Mouse (Mus musculus) inflammation-experienced regulatory T-cells, adult 6 months (primary cell): Measurements from ENCODE around the gene Svop. TPM values are rescaled to one million over a fixed set of nuclear protein-coding genes. Genes with fewer than 3 reads are reported as not detected.

Experiments used
- ATAC-seq: one replicate; pipeline ENCODE4 v1.8.0; 2017
- polyA plus RNA-seq, 3 experiments: library from polyadenylated mRNA; unstranded; fragments of 100-300 nt; shearing (Covaris generic); gene quantifications; one replicate each; pipeline ENCODE4 v1.2.1; 2017

The Svop gene
- polyA plus RNA-seq, 3 experiments from 2014 or later, result not detected

DNA sequence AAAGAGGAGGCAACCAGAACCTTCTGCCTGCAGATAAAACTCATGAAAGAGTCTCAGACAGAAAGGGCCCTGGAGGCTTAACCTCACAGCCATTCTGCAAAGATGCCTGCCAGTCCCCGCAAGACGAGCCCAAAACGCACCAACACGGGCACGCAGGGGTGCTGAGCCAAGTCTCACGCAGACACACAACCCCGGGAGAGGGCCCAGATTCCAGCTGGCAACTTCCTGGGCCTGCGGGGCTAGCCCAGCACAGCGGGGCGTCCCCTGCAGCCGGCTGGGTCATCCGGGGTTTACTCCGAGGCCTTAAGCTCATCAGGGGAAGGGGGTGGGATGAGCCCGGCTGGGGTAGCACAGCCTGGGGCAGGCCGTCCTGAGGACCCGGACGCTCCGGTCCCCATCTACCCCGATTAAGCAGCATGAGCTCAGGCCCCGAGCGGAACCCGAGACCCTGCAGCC, 98.3 kb downstream of the Svop start:
- peak; percentile 30 for ATAC-seq

DNA sequence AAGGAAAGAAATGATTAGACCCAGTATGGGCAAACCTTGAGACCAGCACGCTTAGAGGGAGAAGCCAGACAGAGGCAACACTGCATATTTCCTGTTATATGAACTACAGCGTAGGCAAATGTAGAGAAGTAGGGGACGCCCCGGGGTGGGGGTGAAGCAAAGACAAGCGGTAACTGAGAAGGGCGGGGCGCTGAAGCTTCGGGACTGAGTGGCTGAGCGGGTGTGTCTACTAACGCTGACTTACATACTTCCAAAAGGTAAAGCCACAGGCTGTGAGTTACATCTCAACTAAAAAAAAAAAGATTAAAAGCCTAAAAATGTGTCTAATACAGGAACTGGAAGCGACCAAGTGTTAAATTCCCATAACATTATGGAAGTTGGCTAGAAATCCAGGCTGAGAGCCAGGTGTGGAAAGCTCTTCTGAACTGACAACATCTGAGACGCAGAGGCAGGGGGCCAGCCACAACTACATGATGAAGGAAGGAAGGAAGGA, 99.0 kb downstream of the Svop start:
- peak; percentile 98 for ATAC-seq

DNA sequence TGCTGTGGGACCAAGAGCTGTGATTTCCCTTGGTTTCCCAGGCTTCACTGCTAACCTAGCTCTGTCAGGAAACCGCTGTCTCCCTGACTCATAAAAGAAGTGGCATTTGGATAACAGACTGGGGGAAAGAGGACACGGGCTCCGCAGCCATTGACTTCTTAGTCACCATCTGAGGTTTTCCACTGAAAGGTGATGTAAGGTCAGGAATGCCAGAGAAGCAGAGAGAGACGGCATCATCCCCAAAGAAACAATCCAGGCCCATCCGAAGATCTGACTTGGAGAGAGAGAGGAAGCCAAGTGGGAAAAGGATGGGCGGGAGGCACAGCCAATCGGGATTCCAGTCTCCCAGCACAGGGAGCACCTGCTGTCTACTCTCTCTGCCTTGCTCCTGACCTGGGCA, 100.2 kb downstream of the Svop start:
- ATAC-seq, result no peak

DNA sequence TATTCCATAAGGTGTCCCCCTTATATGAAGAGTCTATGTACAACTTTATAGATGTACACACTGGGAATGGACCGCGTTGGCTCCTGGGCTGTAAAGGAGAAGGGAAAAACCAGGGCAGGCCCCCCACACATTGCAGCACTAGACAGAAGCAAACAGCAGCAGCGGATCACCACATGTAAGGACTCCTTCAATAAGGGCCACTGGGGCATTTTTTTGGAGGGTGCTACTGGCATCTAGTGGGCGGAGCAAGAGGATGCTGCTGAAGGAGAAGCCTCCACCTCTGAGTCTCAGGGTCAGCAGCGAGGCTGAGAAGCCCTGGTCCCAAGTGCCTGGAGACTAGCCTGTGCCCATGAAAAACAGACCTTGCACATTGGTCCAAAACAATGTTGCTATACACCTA, 100.8 kb downstream of the Svop start:
- ATAC-seq, result no peak

DNA sequence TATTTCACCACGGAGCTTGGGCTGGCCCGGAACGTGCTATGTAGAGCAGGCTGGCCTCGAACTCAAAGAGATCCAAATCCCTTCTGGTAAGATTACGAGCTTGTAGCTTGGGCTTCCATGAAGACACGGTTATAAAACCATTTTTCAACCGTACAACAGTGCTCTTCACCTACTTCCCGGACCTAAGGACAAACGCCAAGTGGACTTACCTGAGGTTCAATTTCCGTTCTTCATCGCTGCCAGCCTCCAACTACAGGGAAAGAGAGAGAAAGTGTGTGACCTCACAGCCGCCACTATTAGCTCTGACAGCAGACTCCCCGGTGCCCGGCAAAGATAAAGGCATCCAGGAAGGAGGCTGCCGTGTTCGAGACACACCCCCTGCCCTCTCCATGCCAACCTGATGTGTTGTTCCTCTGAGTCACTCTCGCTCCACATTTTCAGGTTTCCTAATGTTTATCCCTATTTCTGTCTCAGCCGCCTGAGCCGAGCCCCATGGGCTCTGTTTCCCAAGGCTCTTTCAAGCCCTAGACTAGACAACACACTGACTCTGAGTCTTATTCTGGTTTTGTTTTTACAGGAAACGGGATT, 101.8 kb downstream of the Svop start:
- no peak for ATAC-seq

DNA sequence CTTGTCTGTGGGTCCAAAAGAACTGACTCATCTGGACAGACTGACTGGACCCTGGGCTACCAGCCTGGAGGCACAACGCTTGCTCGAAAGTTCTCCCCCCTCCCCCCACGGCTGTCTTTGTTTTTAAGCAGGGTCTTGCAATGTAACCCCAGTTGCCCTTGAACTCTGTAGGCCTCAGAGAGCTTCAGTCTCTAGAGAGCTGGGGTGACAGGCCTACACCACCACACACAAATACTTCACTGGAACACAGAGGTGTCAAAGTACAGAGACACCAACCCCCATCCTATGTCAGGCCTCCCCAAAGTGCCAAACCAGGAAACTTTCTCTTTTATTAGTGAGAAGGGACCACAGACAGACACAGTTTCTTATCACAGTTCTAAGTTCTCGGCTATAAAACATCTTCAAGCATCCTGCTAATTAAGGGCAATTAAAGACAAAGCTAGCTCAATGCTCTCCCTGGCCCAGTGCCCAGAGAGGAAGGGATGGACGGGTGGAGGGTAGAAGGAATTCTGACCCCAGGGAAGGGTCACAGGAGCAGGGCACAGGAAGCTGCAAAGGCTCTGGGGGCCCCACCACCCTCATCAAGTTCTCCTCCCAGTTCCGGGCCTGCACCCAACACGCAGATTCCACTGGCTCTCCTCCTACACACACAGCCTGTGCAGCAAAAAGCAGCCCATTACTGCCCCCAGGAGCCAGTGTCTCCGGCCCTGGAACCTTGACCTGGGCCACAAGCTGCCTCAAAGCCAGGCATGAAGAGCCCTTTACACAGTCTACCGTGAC, 105.0 kb downstream of the Svop start:
- ATAC-seq, result no peak

DNA sequence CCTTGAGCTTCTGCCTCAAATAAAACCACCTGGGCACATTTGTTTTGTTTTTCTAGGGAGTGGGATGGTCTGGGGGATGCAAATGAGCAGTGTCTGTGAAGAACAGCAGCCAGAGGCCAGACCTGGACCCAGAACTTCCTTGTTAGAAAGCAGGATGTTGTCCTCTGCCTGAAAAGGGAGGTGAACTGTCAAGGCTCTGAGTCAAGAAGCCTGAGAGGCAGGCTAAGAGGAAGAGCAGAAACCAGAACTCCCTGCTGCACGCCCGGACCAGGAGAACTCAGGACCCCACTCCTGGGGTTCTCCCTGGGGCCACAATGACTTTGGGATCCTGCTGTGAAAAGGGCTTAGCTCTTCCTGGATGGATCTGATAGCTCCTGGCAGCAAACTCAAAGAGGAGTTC, 105.6 kb downstream of the Svop start:
- ATAC-seq, result peak; percentile 43

DNA sequence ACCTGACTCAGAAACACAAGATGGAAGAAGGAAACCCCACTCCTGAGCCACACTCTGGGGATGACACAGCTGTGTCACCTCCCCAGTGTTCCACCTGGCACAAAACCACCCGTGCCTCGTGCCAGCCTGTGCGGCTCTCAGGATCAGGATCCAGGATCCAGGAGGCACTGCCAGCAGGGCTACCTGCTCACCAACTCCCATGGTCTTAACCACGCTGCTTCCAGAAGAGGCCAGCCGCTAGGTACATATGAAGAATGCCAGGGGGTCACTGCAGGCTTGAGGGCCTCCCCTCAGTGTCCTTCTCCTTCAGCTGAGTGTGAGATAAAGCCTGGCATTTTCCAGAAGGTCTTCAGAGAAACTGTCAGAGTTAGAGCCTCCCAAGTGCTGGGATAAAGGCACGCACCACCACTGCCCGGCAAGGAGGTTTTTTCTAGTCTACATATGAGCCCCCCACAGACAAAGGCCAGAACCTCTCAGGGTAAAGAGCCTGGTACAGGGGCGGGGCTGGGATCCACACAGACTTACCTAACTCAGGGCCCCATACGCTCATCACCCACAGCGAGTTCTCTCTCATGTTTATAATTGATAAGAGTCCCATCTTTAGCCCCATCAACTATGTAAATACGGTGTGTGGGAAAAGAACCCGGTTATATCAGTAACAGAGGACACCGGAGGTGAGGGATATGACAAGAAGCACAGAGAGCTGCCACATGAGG, 107.2 kb downstream of the Svop start:
- no peak for ATAC-seq

DNA sequence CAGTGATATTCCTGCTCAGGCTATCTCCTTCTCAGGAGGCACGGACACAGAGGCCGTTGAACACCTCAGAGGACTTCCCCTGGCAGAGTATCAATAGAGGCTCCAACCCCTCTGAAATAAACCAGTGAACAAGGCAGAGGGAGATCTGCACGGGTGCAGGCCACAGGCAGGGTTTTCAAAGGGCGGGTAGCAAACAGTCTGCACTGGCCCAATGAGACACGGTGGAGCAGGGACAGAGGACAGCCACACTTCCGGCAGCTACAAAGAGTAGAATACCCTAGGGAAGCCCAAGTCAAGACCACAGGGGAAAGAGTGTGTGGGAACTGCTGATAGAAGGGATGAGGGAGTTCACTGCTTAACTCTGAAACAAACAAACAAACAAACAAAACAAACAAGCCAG, 107.8 kb downstream of the Svop start:
- ATAC-seq, result no peak

DNA sequence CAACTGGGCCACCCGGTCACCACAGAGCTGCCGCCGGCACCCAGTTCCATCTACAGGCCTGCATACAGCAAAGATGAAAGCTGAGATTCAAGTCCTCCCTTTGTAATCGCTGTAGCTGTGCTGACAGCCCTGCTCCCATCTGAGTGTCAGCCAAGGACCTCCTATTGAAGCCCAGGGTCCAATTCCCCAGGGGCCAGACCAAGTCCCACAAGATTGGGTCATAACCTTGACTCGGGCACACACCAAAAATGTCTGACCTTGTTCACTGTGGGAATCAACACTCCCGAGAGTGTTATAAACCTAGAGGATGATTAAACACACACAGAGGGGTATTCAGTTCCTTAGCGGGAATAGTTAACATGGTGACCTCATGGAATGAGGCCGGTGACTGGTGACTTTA, 109.5 kb downstream of the Svop start:
- ATAC-seq, result no peak

DNA sequence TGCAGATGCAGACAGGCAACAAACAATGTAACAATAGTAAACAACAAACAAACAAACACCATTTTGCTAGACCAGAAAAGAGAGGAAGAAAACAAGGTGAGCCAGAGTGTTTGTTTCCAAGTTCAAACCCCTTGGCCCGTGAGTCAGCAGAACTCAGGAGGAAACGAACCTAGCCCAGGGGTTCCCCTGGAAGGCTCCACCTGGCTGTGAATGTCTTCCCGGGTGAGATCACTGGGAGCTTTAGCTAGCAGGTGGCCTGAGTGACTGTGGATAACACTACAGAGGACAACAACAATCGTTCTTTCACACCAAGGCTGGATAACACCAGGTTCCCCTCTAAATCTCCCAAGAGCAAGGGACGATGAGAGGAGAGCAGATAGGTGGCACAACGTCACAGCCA, 110.2 kb downstream of the Svop start:
- no peak for ATAC-seq

DNA sequence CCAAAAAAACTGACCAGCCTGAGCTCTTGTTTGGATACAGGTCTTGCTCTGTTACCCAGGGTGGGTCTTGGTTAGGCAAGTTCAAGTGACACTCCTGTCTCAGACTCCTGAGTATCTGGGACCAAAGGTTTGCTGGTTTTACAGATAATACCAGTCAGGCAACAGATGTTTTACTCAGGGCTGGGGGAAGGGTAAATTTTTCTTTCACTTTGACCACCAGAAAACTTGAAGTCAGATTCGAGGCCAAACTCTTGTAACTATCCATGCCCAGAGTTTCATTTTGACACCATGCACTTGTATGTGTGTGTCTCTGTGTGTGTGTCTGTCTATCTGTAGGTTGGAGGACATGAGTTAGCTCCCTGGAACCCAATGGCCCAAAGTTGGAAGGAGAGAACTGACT, 110.9 kb downstream of the Svop start:
- ATAC-seq, result no peak

DNA sequence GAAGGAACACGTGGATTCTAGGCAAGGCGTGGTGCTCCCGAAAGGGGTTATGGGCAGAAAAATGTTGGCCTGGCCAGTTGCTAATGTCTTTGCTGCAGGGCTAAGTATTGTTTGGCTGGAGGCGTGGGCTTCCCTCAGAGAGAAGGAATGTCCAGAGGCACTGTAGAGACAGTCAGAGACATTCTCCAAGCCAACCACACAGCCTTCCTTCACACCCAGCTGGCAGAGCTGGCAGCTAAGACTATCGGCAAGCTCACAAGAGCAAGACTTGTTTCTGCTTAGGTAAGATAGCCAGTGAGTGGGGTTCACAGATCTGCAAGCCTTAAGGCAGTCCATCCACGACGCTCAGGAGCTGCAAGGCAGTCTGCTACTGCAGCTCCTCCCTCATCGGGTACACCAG, 114.1 kb downstream of the Svop start:
- no peak for ATAC-seq

Other genes with a start within 250 kb of the Svop start
- gene Coro1c, start 182.8 kb downstream of the Svop start, polyA plus RNA-seq, result 10 to 100 TPM; 46.6 to 88.2 (median 57.2) TPM
- gene Ssh1, start 97.7 kb downstream of the Svop start, polyA plus RNA-seq, result 10 to 100 TPM; 15.5 to 18.0 (median 16.9) TPM
- not detected for gene Dao, start 87.9 kb downstream of the Svop start, polyA plus RNA-seq
- 1 to 10 TPM; 2.1 to 3.5 (median 2.7) TPM for gene Usp30, start 26.1 kb downstream of the Svop start, polyA plus RNA-seq
- 1 to 10 TPM; 4.3 to 8.4 (median 5.4) TPM for gene Alkbh2, start 36.6 kb upstream of the Svop start, polyA plus RNA-seq
- gene Ung, start 38.8 kb upstream of the Svop start, polyA plus RNA-seq, result 1 to 10 TPM; 7.8 to 9.1 (median 8.5) TPM
- gene Acacb, start 55.0 kb upstream of the Svop start, polyA plus RNA-seq, result 1 to 10 TPM; 1.3 to 4.5 (median 1.7) TPM
- not detected for gene Foxn4, start 182.2 kb upstream of the Svop start, polyA plus RNA-seq
- 1 to 10 TPM; 1.5 to 4.3 (median 2.9) TPM for gene Myo1h, start 197.6 kb upstream of the Svop start, polyA plus RNA-seq